Mouse (Mus musculus) forebrain, embryonic 16.5 days (tissue): ENCODE data around the gene Fam204a. TPM values are rescaled to one million over a fixed set of nuclear protein-coding genes. Genes with fewer than 3 reads are reported as not detected.

Experiments used
- polyA plus RNA-seq: library from polyadenylated mRNA; unstranded; fragments of >200 nt; fragmentation: Nextera tagmentation; extraction: Ambion mirVana; gene quantifications from 2 replicates; pipeline ENCODE4 v1.2.1, GENCODE M21; 2015

The Fam204a gene
- polyA plus RNA-seq, 1 experiment from 2014 or later = 55.7 TPM

Other genes with a start within 250 kb of the Fam204a start
- gene Prlhr, start 241.6 kb upstream of the Fam204a start, polyA plus RNA-seq = 0.22 TPM in 1 of 2 replicates, not detected in the other